8 mouse cellular contexts compared by ENCODE assay signal in the genomic region with DNA sequence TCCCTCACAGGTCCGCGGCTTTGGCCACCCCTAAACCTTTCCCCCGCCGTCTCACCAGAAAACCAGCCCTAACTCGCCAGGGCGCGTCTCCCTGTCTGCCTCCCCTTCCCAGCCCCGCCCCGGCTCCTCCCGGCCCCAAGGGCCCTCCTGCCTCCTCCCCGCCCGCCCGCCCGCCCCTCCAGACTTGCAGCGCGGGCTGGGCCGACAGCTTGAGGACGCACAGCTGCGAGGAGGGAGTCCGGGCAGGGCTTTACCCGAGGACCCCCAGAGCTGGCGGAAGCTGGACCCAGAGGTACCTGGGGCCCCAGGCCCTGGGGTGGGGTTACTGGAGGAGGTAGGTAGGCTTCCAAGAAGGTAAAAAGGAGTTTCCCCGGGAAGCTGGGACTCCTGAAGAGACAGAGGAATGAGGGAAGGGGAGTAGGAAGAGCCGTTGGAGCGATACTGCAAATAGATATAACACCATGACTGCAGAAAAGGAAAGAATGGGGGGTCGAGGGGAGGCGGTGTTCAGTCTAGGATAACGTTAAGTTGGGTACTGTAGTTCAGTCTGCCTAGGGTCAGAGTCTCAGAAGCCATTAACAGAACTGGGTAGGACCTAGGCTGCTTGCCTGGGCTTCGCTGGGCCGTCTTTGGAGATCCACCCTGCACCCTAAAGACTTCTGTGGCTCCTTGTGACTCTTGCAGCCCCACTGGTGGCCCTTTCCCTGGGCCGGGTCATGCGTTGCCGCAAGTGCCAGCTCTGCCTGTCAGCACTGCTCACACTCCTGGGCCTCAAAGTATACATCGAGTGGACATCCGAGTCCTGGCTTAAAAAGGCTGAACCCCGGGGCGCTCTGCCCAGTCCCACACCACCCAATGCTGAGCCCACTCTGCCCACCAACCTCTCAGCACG. TPM values are rescaled to one million over a fixed set of nuclear protein-coding genes. Genes with fewer than 3 reads are reported as not detected.
DNase-seq lines count a peak whose midpoint lies in the region; ATAC-seq and TF ChIP-seq lines count a peak whose summit lies in the region.

No protein-coding gene starts in this region.

- H3K9me3 ChIP-seq in embryonic facial prominence, embryonic 13.5 days = no peaks in the 10 kb centered on the region
- no peaks in the 10 kb centered on the region for H3K9me3 ChIP-seq in heart, embryonic 16.5 days (replicated peaks; ENCODE audit: control insufficient read depth, low read length)
- H3K9me3 ChIP-seq in megakaryocyte, embryonic 14.5 days = no peaks in the 10 kb centered on the region
- H3K9me3 ChIP-seq in stomach, embryonic 14.5 days (ENCODE audit: control insufficient read depth, low read depth, low read length) = no peaks in the 10 kb centered on the region

- no peak overlapping the region for H3K27ac ChIP-seq in cerebellum, adult 2 months (ENCODE audit: insufficient read depth, low read length)
- peak overlapping the region; percentile 62 for H3K27ac ChIP-seq in embryonic facial prominence, embryonic 13.5 days
- peak overlapping the region; percentile 77 for H3K27ac ChIP-seq in heart, embryonic 16.5 days (ENCODE audit: low read length)
- H3K27ac ChIP-seq in stomach, embryonic 14.5 days (ENCODE audit: low read length) = peak overlapping the region; percentile 85

- 37% methylated on average over 38 of the region's 38 CpGs for WGBS in cerebellum, adult 2 months
- 18% methylated on average over 35 of the region's 38 CpGs for WGBS in embryonic facial prominence, embryonic 13.5 days
- 14% methylated on average over 38 of the region's 38 CpGs for WGBS in heart, embryonic 16.5 days
- WGBS in stomach, embryonic 14.5 days = 11% methylated on average over 38 of the region's 38 CpGs

- H3K4me1 ChIP-seq in cerebellum, adult 2 months (ENCODE audit: control insufficient read depth, insufficient read depth, low read length) = peaks cover 36% of the 10 kb centered on the region
- peaks cover 22% of the 10 kb centered on the region for H3K4me1 ChIP-seq in embryonic facial prominence, embryonic 13.5 days
- peaks cover 23% of the 10 kb centered on the region for H3K4me1 ChIP-seq in heart, embryonic 16.5 days (ENCODE audit: control insufficient read depth, insufficient read depth, low read length)
- H3K4me1 ChIP-seq in megakaryocyte, embryonic 14.5 days = peaks cover 89% of the 10 kb centered on the region
- peaks cover 20% of the 10 kb centered on the region for H3K4me1 ChIP-seq in stomach, embryonic 14.5 days (ENCODE audit: control insufficient read depth, insufficient read depth, low read length)

- peak overlapping the region; percentile 71 for H3K9ac ChIP-seq in embryonic facial prominence, embryonic 13.5 days
- peak overlapping the region; percentile 70 for H3K9ac ChIP-seq in heart, embryonic 16.5 days (ENCODE audit: low read length)
- peak overlapping the region; percentile 38 for H3K9ac ChIP-seq in stomach, embryonic 14.5 days (replicated peaks; ENCODE audit: low read depth, low read length)

- peak overlapping the region; percentile 77 for H3K4me2 ChIP-seq in embryonic facial prominence, embryonic 13.5 days
- peak overlapping the region; percentile 67 for H3K4me2 ChIP-seq in heart, embryonic 16.5 days (ENCODE audit: low read depth, low read length)
- H3K4me2 ChIP-seq in stomach, embryonic 14.5 days (replicated peaks; ENCODE audit: low read depth, low read length) = peak overlapping the region; percentile 68

- H3K4me3 ChIP-seq in cerebellum, adult 2 months (replicated peaks; ENCODE audit: insufficient read depth, low read depth, low read length) = peak overlapping the region; percentile 34
- peak overlapping the region; percentile 46 for H3K4me3 ChIP-seq in embryonic facial prominence, embryonic 13.5 days
- H3K4me3 ChIP-seq in heart, embryonic 16.5 days (ENCODE audit: low read length) = peak overlapping the region; percentile 52
- H3K4me3 ChIP-seq in megakaryocyte, embryonic 14.5 days (replicated peaks) = peak overlapping the region; percentile 91
- peak overlapping the region; percentile 47 for H3K4me3 ChIP-seq in stomach, embryonic 14.5 days (ENCODE audit: low read depth, low read length)

- no peaks in the 10 kb centered on the region for H3K27me3 ChIP-seq in cerebellum, adult 2 months (ENCODE audit: control insufficient read depth, insufficient read depth, low read length)
- H3K27me3 ChIP-seq in embryonic facial prominence, embryonic 13.5 days = no peaks in the 10 kb centered on the region
- H3K27me3 ChIP-seq in heart, embryonic 16.5 days (ENCODE audit: control insufficient read depth, insufficient read depth, low read length) = no peaks in the 10 kb centered on the region
- H3K27me3 ChIP-seq in megakaryocyte, embryonic 14.5 days (replicated peaks) = peaks cover 15% of the 10 kb centered on the region
- H3K27me3 ChIP-seq in stomach, embryonic 14.5 days (ENCODE audit: control insufficient read depth, insufficient read depth, low read length) = no peaks in the 10 kb centered on the region

- DNase-seq in cerebellum, adult 2 months = peak; percentile 21 to 38
- DNase-seq in kidney, postnatal 25 days = peak; percentile 79 to 90
- no peak for DNase-seq in layer of hippocampus, adult 9-10 months (ENCODE audit: low spot score)

- TF ChIP-seq POLR2A in cerebellum, adult 2 months (IDR thresholded peaks at IDR 0.05; ENCODE audit: borderline replicate concordance, insufficient read depth, low read length) = no peak

- H3K36me3 ChIP-seq in embryonic facial prominence, embryonic 13.5 days = peaks cover 59% of the 10 kb centered on the region
- H3K36me3 ChIP-seq in heart, embryonic 16.5 days (ENCODE audit: control insufficient read depth, insufficient read depth) = peaks cover 13% of the 10 kb centered on the region
- H3K36me3 ChIP-seq in megakaryocyte, embryonic 14.5 days (replicated peaks; ENCODE audit: low read length) = peaks cover 81% of the 10 kb centered on the region
- H3K36me3 ChIP-seq in stomach, embryonic 14.5 days (ENCODE audit: control insufficient read depth, insufficient read depth, low read length) = peaks cover 12% of the 10 kb centered on the region

- no peak for ATAC-seq in cerebellum, adult (ENCODE audit: insufficient number of reproducible peaks, low FRiP score, low TSS enrichment)
- peak; percentile 33; the same call in 1 of the 2 replicates for ATAC-seq in embryonic facial prominence, embryonic 13.5 days (ENCODE audit: insufficient number of reproducible peaks, insufficient read depth, low FRiP score, low TSS enrichment, low read depth)
- peak; percentile 76 for ATAC-seq in heart, embryonic 16.5 days (replicated peaks; ENCODE audit: extremely low read depth, insufficient read depth, low FRiP score)
- ATAC-seq in stomach, embryonic 14.5 days (ENCODE audit: insufficient number of reproducible peaks, insufficient read depth, low FRiP score, low read depth) = peak; percentile 82

- TF ChIP-seq CTCF in cerebellum, adult 2 months (IDR thresholded peaks at IDR 0.05; ENCODE audit: borderline replicate concordance, insufficient read depth, low read depth, low read length) = no peak

RNA-seq across cellular contexts. Expression of gene B3gnt8, which starts 1.2 kb away (rescaled TPM):
- 0.52 and 1.0 TPM in 2 replicates for polyA plus RNA-seq in cerebellum, adult 2 months (2012; rRNA removed)
- 5.9 and 8.3 TPM in 2 replicates for polyA plus RNA-seq in embryonic facial prominence, embryonic 13.5 days (2015; fragmentation: Nextera tagmentation; extraction: Ambion mirVana)
- polyA plus RNA-seq in heart, embryonic 16.5 days (2015; fragmentation: Nextera tagmentation; extraction: Ambion mirVana) = 9.0 and 9.1 TPM in 2 replicates
- 12.5 TPM in 1 of 2 replicates, not detected in the other for polyA plus RNA-seq in megakaryocyte, embryonic 14.5 days (2012; ENCODE audit: insufficient read depth, low replicate concordance)
- 6.2 and 6.5 TPM in 2 replicates for polyA plus RNA-seq in stomach, embryonic 14.5 days (2014; fragmentation: Nextera tagmentation; extraction: Ambion mirVana)

RNA-seq across cellular contexts. Expression of gene Dmac2, which starts 8.5 kb away (rescaled TPM):
- 109 and 113 TPM in 2 replicates for polyA plus RNA-seq in cerebellum, adult 2 months (2012; rRNA removed)
- 36.3 and 37.9 TPM in 2 replicates for polyA plus RNA-seq in embryonic facial prominence, embryonic 13.5 days (2015; fragmentation: Nextera tagmentation; extraction: Ambion mirVana)
- polyA plus RNA-seq in heart, embryonic 16.5 days (2015; fragmentation: Nextera tagmentation; extraction: Ambion mirVana) = 58.6 and 63.6 TPM in 2 replicates
- polyA plus RNA-seq in megakaryocyte, embryonic 14.5 days (2012; ENCODE audit: insufficient read depth, low replicate concordance) = 18.7 and 29.5 TPM in 2 replicates
- polyA plus RNA-seq in stomach, embryonic 14.5 days (2014; fragmentation: Nextera tagmentation; extraction: Ambion mirVana) = 39.0 and 44.9 TPM in 2 replicates

RNA-seq across cellular contexts. Expression of gene Erich4, which starts 12.0 kb away (rescaled TPM):
- polyA plus RNA-seq in cerebellum, adult 2 months (2012; rRNA removed) = 0.11 and 0.13 TPM in 2 replicates
- not detected in 2 replicates for polyA plus RNA-seq in embryonic facial prominence, embryonic 13.5 days (2015; fragmentation: Nextera tagmentation; extraction: Ambion mirVana)
- polyA plus RNA-seq in heart, embryonic 16.5 days (2015; fragmentation: Nextera tagmentation; extraction: Ambion mirVana) = 0.21 TPM in 1 of 2 replicates, not detected in the other
- polyA plus RNA-seq in megakaryocyte, embryonic 14.5 days (2012; ENCODE audit: insufficient read depth, low replicate concordance) = not detected in 2 replicates
- not detected in 2 replicates for polyA plus RNA-seq in stomach, embryonic 14.5 days (2014; fragmentation: Nextera tagmentation; extraction: Ambion mirVana)

RNA-seq across cellular contexts. Expression of gene Bckdha, which starts 31.1 kb away (rescaled TPM):
- polyA plus RNA-seq in cerebellum, adult 2 months (2012; rRNA removed) = 87.3 and 94.0 TPM in 2 replicates
- 59.9 and 60.6 TPM in 2 replicates for polyA plus RNA-seq in embryonic facial prominence, embryonic 13.5 days (2015; fragmentation: Nextera tagmentation; extraction: Ambion mirVana)
- 72.1 and 74.4 TPM in 2 replicates for polyA plus RNA-seq in heart, embryonic 16.5 days (2015; fragmentation: Nextera tagmentation; extraction: Ambion mirVana)
- 31.9 and 39.7 TPM in 2 replicates for polyA plus RNA-seq in megakaryocyte, embryonic 14.5 days (2012; ENCODE audit: insufficient read depth, low replicate concordance)
- polyA plus RNA-seq in stomach, embryonic 14.5 days (2014; fragmentation: Nextera tagmentation; extraction: Ambion mirVana) = 48.6 and 52.2 TPM in 2 replicates

RNA-seq across cellular contexts. Expression of gene Exosc5, which starts 31.3 kb away (rescaled TPM):
- 42.3 and 42.8 TPM in 2 replicates for polyA plus RNA-seq in cerebellum, adult 2 months (2012; rRNA removed)
- polyA plus RNA-seq in embryonic facial prominence, embryonic 13.5 days (2015; fragmentation: Nextera tagmentation; extraction: Ambion mirVana) = 72.6 and 86.4 TPM in 2 replicates
- 42.5 and 44.6 TPM in 2 replicates for polyA plus RNA-seq in heart, embryonic 16.5 days (2015; fragmentation: Nextera tagmentation; extraction: Ambion mirVana)
- polyA plus RNA-seq in megakaryocyte, embryonic 14.5 days (2012; ENCODE audit: insufficient read depth, low replicate concordance) = 233 and 501 TPM in 2 replicates
- polyA plus RNA-seq in stomach, embryonic 14.5 days (2014; fragmentation: Nextera tagmentation; extraction: Ambion mirVana) = 72.9 and 83.0 TPM in 2 replicates

Comparison
In these comparisons a context has a peak if more than half of its experiments do, and no peak if none do; other contexts are left out.
1. H3K4me3 ChIP-seq: peak in every context shown above with its lines; median percentile 91 in megakaryocyte, embryonic 14.5 days; 52 in heart, embryonic 16.5 days; 47 in stomach, embryonic 14.5 days; 46 in embryonic facial prominence, embryonic 13.5 days; 34 in cerebellum, adult 2 months.